Mouse (Mus musculus): ENCODE measurements around the gene C77080. TPM values are rescaled to one million over a fixed set of nuclear protein-coding genes. Genes with fewer than 3 reads are reported as not detected.

C77080 gene
- polyA plus RNA-seq, 1 experiment from 2014 or later: 3.7 TPM

DNA sequence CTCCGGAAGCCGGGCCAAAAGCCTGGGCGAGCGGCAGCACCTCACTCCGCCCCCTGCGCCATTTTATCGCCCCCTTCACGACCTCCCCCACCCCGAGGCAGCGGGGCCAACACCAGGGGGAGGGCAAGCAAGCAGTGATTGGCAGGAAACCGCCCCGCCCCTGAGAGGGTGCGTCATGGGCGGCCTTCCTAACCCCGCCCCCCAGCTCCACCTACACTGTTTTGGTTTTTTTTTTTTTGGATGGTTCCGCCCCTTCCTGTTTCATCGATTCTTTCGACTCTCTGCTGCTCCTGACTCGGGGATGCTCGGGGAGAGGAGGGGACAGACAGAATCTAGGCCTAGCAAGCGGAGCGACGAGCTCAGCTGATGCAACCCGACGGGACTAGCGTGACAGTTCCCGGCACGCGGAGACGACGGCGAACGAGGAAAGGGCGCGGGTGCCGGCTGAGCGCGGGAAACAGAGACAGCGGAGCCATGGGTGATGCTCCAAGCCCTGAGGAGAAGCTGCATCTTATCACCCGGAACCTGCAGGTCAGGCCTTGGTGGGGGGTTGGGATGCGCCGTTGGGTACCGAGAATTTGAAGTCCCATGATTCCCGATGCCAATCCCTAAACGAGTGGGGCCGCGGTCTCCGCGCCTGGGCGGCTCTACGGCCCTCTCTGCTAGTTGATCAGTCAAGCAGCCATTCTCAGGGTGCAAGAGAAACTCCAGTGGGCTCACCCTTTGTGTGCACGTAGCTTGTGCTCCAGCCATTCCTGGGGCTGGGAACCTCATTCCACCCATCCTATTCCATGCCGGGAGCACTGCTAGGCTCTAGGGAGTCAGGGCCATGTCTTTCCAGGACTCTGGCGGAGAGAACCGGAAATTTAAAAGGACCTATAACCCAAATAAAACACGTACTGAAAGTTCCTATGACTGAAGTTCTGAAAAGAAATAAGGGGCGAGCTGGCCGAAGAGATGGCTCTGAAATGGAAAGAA, 71.4 kb downstream of the C77080 start, which contains the start of the genes S100pbp and Yars:
TSS of gene S100pbp (minus strand) at position 186 of the 978 bp plus-strand sequence.
TSS of gene Yars (plus strand) at position 219 of the 978 bp plus-strand sequence.
- Histone ChIP-seq H3K4me1 (ENCODE audit: control insufficient read depth, insufficient read depth, low read length) (peaks cover 12% of the 10 kb centered on the region), H3K4me2 (ENCODE audit: low read depth, severe bottlenecking) (peak within 1 kb of the TSS; percentile 77), H3K9me3 (ENCODE audit: control insufficient read depth, low read length) (no peaks in the 10 kb centered on the region), H3K27ac (replicated peaks; ENCODE audit: low read depth, low read length) (peak within 1 kb of the TSS; percentile 91), H3K4me3 (ENCODE audit: low read depth, low read length) (peak within 1 kb of the TSS; percentile 94), H3K27me3 (ENCODE audit: control insufficient read depth, insufficient read depth, low read length) (no peaks in the 10 kb centered on the region), H3K36me3 (ENCODE audit: control insufficient read depth, insufficient read depth, low read length) (no peaks in the 10 kb centered on the region), H3K9ac (ENCODE audit: low read length) (peak within 1 kb of the TSS; percentile 88)
- under 1% methylated on average over 57 of the region's 58 CpGs for WGBS
- DNase-seq (ENCODE audit: low spot score): peak; percentile 99
- peak; percentile 91 for ATAC-seq (ENCODE audit: insufficient number of reproducible peaks, low FRiP score, low TSS enrichment, low read depth)

DNA sequence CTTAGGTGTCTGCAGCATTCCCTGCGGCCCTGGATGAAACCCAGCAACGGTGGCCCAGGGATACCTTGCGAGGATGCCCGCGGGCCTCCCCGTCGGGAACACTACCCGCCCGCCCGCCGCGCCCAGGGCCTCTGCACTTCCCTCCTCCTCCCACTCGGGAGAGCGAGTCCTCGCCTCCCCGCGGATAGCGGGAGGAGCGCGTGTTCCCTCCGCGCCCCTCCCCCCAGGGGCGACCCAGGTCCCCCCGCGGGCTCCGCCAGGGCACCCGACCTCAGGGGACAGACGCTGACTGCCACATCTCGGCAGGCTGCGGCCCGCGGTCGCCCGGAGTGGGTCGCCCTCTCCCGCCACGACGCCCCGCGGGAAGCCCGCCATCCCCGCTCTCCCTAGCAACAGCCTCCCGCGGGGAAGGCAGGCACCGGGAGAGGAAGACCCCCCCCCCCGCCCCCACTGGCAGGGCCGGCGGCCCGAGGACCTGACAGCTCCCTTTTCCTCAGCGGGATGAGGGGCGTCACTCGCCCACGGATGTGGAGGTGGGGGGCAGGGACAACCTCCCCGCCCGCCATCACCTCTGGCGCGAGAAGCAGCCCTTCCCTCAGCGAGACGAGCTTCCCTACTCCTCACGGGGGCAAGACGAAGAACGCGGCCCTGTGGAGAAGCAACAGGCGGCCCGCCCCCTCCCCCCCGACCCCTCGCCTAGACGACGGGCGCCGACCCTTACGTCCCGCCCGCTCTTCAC, 72.2 kb downstream of the C77080 start:
- Histone ChIP-seq H3K27me3 (ENCODE audit: control insufficient read depth, insufficient read depth, low read length) (no peaks in the 10 kb centered on the region), H3K4me3 (ENCODE audit: low read depth, low read length) (peak overlapping the region; percentile 94), H3K4me1 (ENCODE audit: control insufficient read depth, insufficient read depth, low read length) (peaks cover 12% of the 10 kb centered on the region), H3K9me3 (ENCODE audit: control insufficient read depth, low read length) (no peaks in the 10 kb centered on the region), H3K4me2 (ENCODE audit: low read depth, severe bottlenecking) (peak overlapping the region; percentile 58), H3K27ac (replicated peaks; ENCODE audit: low read depth, low read length) (peak overlapping the region; percentile 91), H3K36me3 (ENCODE audit: control insufficient read depth, insufficient read depth, low read length) (no peaks in the 10 kb centered on the region), H3K9ac (ENCODE audit: low read length) (peak overlapping the region; percentile 88)
- peak; percentile 20; the same call in 1 of the 2 replicates for ATAC-seq (ENCODE audit: insufficient number of reproducible peaks, low FRiP score, low TSS enrichment, low read depth)
- WGBS: under 1% methylated on average over 46 of the region's 74 CpGs
- no peak for DNase-seq (ENCODE audit: low spot score)

GRCm38 (mm10) chr4:129188041-129188659, 73.1 kb downstream of the C77080 start:
- H3K36me3 ChIP-seq (ENCODE audit: control insufficient read depth, insufficient read depth, low read length): no peaks in the 10 kb centered on the region
- DNase-seq (ENCODE audit: low spot score) (no peak), ATAC-seq (ENCODE audit: insufficient number of reproducible peaks, low FRiP score, low TSS enrichment, low read depth) (no peak)
- H3K27ac ChIP-seq (replicated peaks; ENCODE audit: low read depth, low read length): peak overlapping the region; percentile 91; the same call in 1 of the 2 replicates
- WGBS: 44% methylated on average over 5 of the region's 5 CpGs
- no peaks in the 10 kb centered on the region for H3K27me3 ChIP-seq (ENCODE audit: control insufficient read depth, insufficient read depth, low read length)
- H3K9ac ChIP-seq (ENCODE audit: low read length): peak overlapping the region; percentile 88
- H3K4me2 ChIP-seq (ENCODE audit: low read depth, severe bottlenecking): peak overlapping the region; percentile 58
- H3K4me1 ChIP-seq (ENCODE audit: control insufficient read depth, insufficient read depth, low read length): peaks cover 12% of the 10 kb centered on the region
- H3K4me3 ChIP-seq (ENCODE audit: low read depth, low read length): peak overlapping the region; percentile 94
- no peaks in the 10 kb centered on the region for H3K9me3 ChIP-seq (ENCODE audit: control insufficient read depth, low read length)

- H3K4me1 ChIP-seq (ENCODE audit: control insufficient read depth, insufficient read depth, low read length): no peaks in the 10 kb centered on the region
- no peak overlapping the region for H3K4me2 ChIP-seq (ENCODE audit: low read depth, severe bottlenecking)
- WGBS: 72% methylated on average over 1 of the region's 1 CpGs
- H3K4me3 ChIP-seq (ENCODE audit: low read depth, low read length): no peak overlapping the region
- H3K27me3 ChIP-seq (ENCODE audit: control insufficient read depth, insufficient read depth, low read length): no peaks in the 10 kb centered on the region
- H3K36me3 ChIP-seq (ENCODE audit: control insufficient read depth, insufficient read depth, low read length): peaks cover 3% of the 10 kb centered on the region; the same call in 1 of the 2 replicates
- no peak overlapping the region for H3K9ac ChIP-seq (ENCODE audit: low read length)
- ATAC-seq (ENCODE audit: insufficient number of reproducible peaks, low FRiP score, low TSS enrichment, low read depth): no peak
- no peak for DNase-seq (ENCODE audit: low spot score)
- H3K27ac ChIP-seq (replicated peaks; ENCODE audit: low read depth, low read length): no peak overlapping the region
- H3K9me3 ChIP-seq (ENCODE audit: control insufficient read depth, low read length): no peaks in the 10 kb centered on the region
Measured at GRCm38 (mm10) chr4:129179560-129179959, 81.6 kb downstream of the C77080 start.

GRCm38 (mm10) chr4:129172529-129172928, 88.7 kb downstream of the C77080 start:
- Histone ChIP-seq H3K9ac (ENCODE audit: low read length) (no peak overlapping the region), H3K27me3 (ENCODE audit: control insufficient read depth, insufficient read depth, low read length) (no peaks in the 10 kb centered on the region), H3K4me2 (ENCODE audit: low read depth, severe bottlenecking) (no peak overlapping the region), H3K9me3 (ENCODE audit: control insufficient read depth, low read length) (no peaks in the 10 kb centered on the region), H3K4me1 (ENCODE audit: control insufficient read depth, insufficient read depth, low read length) (no peaks in the 10 kb centered on the region), H3K4me3 (ENCODE audit: low read depth, low read length) (no peak overlapping the region), H3K36me3 (ENCODE audit: control insufficient read depth, insufficient read depth, low read length) (peaks cover 22% of the 10 kb centered on the region), H3K27ac (replicated peaks; ENCODE audit: low read depth, low read length) (no peak overlapping the region)
- DNase-seq (ENCODE audit: low spot score) (no peak), ATAC-seq (ENCODE audit: insufficient number of reproducible peaks, low FRiP score, low TSS enrichment, low read depth) (no peak)
- 89% methylated on average over 1 of the region's 1 CpGs for WGBS

Small RNAs within 50 kb of the gene (microRNA-seq; reads per million reads assigned to microRNA genes)
- not detected for gene Gm22994

Other genes starting within 250 kb of the C77080 start
- 9.6 and 9.8 TPM in 2 replicates for gene Rnf19b, start 203.1 kb downstream of the C77080 start, polyA plus RNA-seq (2014; fragmentation: Nextera tagmentation; extraction: Ambion mirVana)
- gene Tmem54, start 155.9 kb downstream of the C77080 start, polyA plus RNA-seq (2014; fragmentation: Nextera tagmentation; extraction: Ambion mirVana): 4.3 and 4.6 TPM in 2 replicates
- 0.19 and 0.23 TPM in 2 replicates for gene Hpca, start 139.4 kb downstream of the C77080 start, polyA plus RNA-seq (2014; fragmentation: Nextera tagmentation; extraction: Ambion mirVana)
- 3.7 and 4.5 TPM in 2 replicates for gene Fndc5, start 124.4 kb downstream of the C77080 start, polyA plus RNA-seq (2014; fragmentation: Nextera tagmentation; extraction: Ambion mirVana)
- gene S100pbp, start 71.7 kb downstream of the C77080 start, polyA plus RNA-seq (2014; fragmentation: Nextera tagmentation; extraction: Ambion mirVana): 30.5 and 32.3 TPM in 2 replicates
- gene Yars, start 71.6 kb downstream of the C77080 start, polyA plus RNA-seq (2014; fragmentation: Nextera tagmentation; extraction: Ambion mirVana): 83.1 and 84.8 TPM in 2 replicates
- gene Sync, start 26.2 kb upstream of the C77080 start, polyA plus RNA-seq (2014; fragmentation: Nextera tagmentation; extraction: Ambion mirVana): 0.47 and 0.59 TPM in 2 replicates
- 608 and 644 TPM in 2 replicates for gene Rbbp4, start 74.0 kb upstream of the C77080 start, polyA plus RNA-seq (2014; fragmentation: Nextera tagmentation; extraction: Ambion mirVana)
- 42.5 and 53.3 TPM in 2 replicates for gene Zbtb8os, start 74.3 kb upstream of the C77080 start, polyA plus RNA-seq (2014; fragmentation: Nextera tagmentation; extraction: Ambion mirVana)
- gene Zbtb8a, start 116.7 kb upstream of the C77080 start, polyA plus RNA-seq (2014; fragmentation: Nextera tagmentation; extraction: Ambion mirVana): 7.2 and 7.4 TPM in 2 replicates
- gene Zbtb8b, start 179.4 kb upstream of the C77080 start, polyA plus RNA-seq (2014; fragmentation: Nextera tagmentation; extraction: Ambion mirVana): 0.85 and 1.8 TPM in 2 replicates
- gene Bsdc1, start 200.2 kb upstream of the C77080 start, polyA plus RNA-seq (2014; fragmentation: Nextera tagmentation; extraction: Ambion mirVana): 23.8 and 25.9 TPM in 2 replicates
- gene Tssk3, start 229.6 kb upstream of the C77080 start, polyA plus RNA-seq (2014; fragmentation: Nextera tagmentation; extraction: Ambion mirVana): not detected in 2 replicates
- not detected in 2 replicates for gene Fam229a, start 229.8 kb upstream of the C77080 start, polyA plus RNA-seq (2014; fragmentation: Nextera tagmentation; extraction: Ambion mirVana)